Mouse (Mus musculus) stomach, embryonic 15.5 days (tissue): ENCODE results near the gene Nrbp1. TPM values are rescaled to one million over a fixed set of nuclear protein-coding genes. Genes with fewer than 3 reads are reported as not detected.

ENCODE experiments used
- ATAC-seq: fragments of 200-750 bp; cut with Nextera tagmentation; 2 replicates; pipeline ENCODE4 v1.8.0; 2017; ENCODE audit warnings: low read depth, moderate number of reproducible peaks, moderate TSS enrichment; ENCODE audit not compliant: insufficient read depth, low FRiP score
- H3K27ac ChIP-seq: fragments of 300-500 bp; sonication (generic); 2 replicates; pipeline ENCODE4 v1.5.1; 2015; ENCODE audit warnings: mild to moderate bottlenecking, inconsistent platforms
- H3K27me3 ChIP-seq: fragments of 300-500 bp; sonication (generic); replicated peaks from 2 replicates; pipeline ENCODE4 v1.6.1; 2015; ENCODE audit warnings: inconsistent platforms
- H3K36me3 ChIP-seq: fragments of 300-500 bp; sonication (generic); 2 replicates; pipeline ENCODE4 v1.6.1; 2015; ENCODE audit warnings: inconsistent platforms
- H3K4me1 ChIP-seq: fragments of 300-500 bp; sonication (generic); 2 replicates; pipeline ENCODE4 v1.6.1; 2015; ENCODE audit warnings: inconsistent platforms
- H3K4me2 ChIP-seq: fragments of 300-500 bp; sonication (generic); 2 replicates; pipeline ENCODE4 v1.6.1; 2015; ENCODE audit warnings: mild to moderate bottlenecking, inconsistent platforms
- H3K4me3 ChIP-seq: fragments of 300-500 bp; sonication (generic); replicated peaks from 2 replicates; pipeline ENCODE4 v1.5.1; 2015; ENCODE audit warnings: inconsistent platforms
- H3K9ac ChIP-seq: fragments of 300-500 bp; sonication (generic); 2 replicates; pipeline ENCODE4 v1.6.1; 2015; ENCODE audit warnings: inconsistent platforms
- H3K9me3 ChIP-seq: fragments of 300-500 bp; sonication (generic); 2 replicates; pipeline ENCODE4 v1.6.1; 2016; ENCODE audit warnings: inconsistent platforms
- WGBS: fragments of 180-500 bp; shearing (Covaris S2); methylation state at CpG from one replicate; pipeline ENCODE4 v1.1.7; 2015; 5-methylcytosine and 5-hydroxymethylcytosine counted together
- polyA plus RNA-seq: library from polyadenylated mRNA; unstranded; fragments of >200 nt; fragmentation: Nextera tagmentation; extraction: Ambion mirVana; gene quantifications from 2 replicates; pipeline ENCODE4 v1.2.1, GENCODE M21; 2015

Gene Nrbp1
- polyA plus RNA-seq: 140 and 141 TPM in 2 replicates

- Histone ChIP-seq H3K4me1 (peaks cover 2% of the 10 kb centered on the region; the same call in 1 of the 2 replicates), H3K9ac (peak within 1 kb of the TSS; percentile 99), H3K4me2 (peak within 1 kb of the TSS; percentile 75), H3K27ac (peak within 1 kb of the TSS; percentile 99), H3K9me3 (no peaks in the 10 kb centered on the region), H3K36me3 (0 out of 2 replicates have a peak, but pooled peaks cover 9% of the 10 kb centered on the region), H3K27me3 (no peaks in the 10 kb centered on the region), H3K4me3 (peak within 1 kb of the TSS; percentile 98)
- under 1% methylated on average over 82 of the region's 103 CpGs for WGBS
- ATAC-seq: peak; percentile 98
These were observed at the start of gene Nrbp1, which contains the start of gene Gm9970 for GRCm38 (mm10) chr5:31240637-31241521. Gene Nrbp1 (plus strand): TSS chr5:31240864. Gene Gm9970 (minus strand): TSS chr5:31241232.

DNA sequence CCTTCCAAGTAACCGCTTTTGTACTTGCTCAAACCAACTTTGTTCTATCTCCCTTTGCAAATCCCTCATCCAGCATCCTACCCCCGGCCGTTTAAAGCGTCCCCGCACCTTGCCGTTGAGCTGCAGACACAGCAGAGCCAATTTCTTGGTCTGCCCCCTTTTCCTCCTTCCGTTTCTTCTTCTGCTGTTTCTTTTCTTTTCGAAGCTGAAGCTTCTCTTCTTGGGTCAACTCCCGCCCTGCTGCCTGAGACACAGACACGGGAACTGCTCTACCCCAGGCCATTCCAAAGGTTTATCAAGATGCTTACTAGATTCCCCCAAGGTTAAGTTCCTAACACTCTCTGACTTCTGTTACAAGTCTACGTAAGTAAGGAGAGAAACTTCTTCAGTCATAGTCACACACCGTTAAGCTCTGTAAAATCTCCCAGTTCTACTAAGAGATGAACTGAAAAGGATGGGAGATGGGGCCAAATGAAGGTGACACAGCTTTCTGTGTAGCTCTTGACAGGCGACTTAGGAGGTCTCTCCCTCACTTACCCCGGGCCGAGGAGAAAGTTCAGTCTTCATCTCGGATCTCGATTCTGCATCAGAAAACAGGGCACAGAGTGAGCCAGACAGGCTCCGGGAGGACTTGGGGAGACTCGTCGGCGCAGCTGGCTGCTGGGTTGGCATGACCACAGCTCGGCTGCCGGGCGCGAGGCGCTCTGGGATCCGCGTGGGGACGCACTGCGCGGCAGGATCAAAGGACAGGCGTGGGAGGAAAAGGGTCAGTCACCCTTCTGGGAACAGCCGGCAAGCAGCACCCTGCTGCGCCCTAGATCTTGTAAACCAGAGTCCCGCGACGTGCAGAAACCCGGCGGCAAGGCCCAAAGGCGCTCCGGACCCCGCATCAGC is 48.4 kb upstream of the Nrbp1 start:
- Histone ChIP-seq H3K27ac (peak overlapping the region; percentile 92), H3K27me3 (no peaks in the 10 kb centered on the region), H3K4me3 (peak overlapping the region; percentile 91), H3K4me2 (peak overlapping the region; percentile 82), H3K4me1 (peaks cover 18% of the 10 kb centered on the region; the same call in 1 of the 2 replicates), H3K9ac (peak overlapping the region; percentile 76), H3K36me3 (peaks cover 55% of the 10 kb centered on the region), H3K9me3 (no peaks in the 10 kb centered on the region)
- ATAC-seq: peak; percentile 41
- 11% methylated on average over 42 of the region's 42 CpGs for WGBS

DNA sequence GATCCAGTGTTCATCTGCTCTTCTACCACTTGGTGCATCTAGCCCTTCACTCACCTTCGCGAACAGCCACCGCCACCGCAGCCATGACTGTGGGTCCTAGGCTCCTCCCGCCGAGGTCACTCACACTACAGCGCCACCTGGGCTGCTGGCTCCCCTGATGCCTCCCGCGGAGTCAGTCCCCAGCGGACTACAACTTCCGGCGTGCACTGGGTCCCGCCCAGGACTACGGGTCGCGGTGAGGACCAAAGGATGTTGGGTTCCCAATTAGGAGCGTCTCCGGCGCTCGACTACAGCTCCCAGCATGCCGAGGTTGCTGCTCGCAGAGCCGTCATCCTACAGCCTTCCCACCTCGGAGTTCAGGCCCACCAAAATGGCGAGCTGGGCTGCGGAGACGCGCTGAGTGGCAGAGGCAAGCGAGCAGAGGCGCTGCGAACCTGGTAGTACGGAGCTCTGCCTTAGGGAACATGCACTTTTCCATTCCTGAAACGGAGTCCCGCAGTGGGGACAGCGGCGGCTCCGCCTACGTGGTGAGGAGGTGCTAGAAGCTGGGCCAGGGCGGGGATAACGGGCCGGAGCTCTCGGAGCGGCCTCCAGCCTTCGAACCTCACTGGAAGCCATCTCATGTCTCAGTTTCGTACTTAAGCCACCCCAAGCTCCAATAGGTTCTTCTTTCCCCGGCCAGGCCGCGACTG is 47.6 kb upstream of the Nrbp1 start, which contains the start of the genes Snx17 and Eif2b4:
Gene Snx17, plus strand, starts transcription at position 289 of the 692 bp plus-strand sequence.
Gene Eif2b4, minus strand, starts transcription at position 492 of the 692 bp plus-strand sequence.
- Histone ChIP-seq H3K27me3 (no peaks in the 10 kb centered on the region), H3K27ac (peak within 1 kb of the TSS; percentile 92), H3K4me1 (peaks cover 18% of the 10 kb centered on the region; the same call in 1 of the 2 replicates), H3K4me3 (peak within 1 kb of the TSS; percentile 91), H3K9ac (peak within 1 kb of the TSS; percentile 98), H3K4me2 (peak within 1 kb of the TSS; percentile 82), H3K36me3 (peaks cover 56% of the 10 kb centered on the region), H3K9me3 (no peaks in the 10 kb centered on the region)
- ATAC-seq: peak; percentile 97
- WGBS: under 1% methylated on average over 48 of the region's 48 CpGs

DNA sequence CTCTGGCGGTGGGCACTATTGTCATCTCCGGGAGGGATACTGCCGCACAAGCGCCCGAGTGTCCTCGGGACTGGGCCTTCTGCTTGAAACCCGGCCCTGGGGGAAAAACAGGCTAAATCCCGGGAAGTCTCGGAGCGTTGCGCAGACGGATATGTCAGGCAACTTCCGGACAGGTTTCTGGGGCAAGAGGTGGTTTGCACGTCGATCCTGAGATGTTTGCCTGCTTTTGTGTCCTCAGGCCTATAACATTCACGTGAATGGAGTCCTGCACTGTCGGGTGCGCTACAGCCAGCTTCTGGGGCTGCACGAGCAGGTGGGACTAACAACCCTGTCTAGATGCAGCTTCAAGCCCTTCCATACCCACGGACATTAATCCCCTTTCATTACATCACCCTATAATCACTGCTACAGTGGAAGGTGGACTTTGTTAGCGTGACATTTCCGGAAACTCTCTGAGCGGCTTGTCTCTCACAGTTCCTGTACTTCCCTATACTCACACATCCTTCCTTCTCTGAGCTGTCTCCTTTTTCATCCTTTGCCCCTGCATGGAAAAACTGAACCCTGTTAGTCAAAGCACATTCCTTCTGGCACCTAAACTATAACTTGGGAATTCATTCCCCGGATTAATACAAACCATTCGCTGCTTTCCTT is 46.9 kb upstream of the Nrbp1 start:
- WGBS: 10% methylated on average over 25 of the region's 25 CpGs
- Histone ChIP-seq H3K9me3 (no peaks in the 10 kb centered on the region), H3K4me1 (peaks cover 18% of the 10 kb centered on the region), H3K36me3 (peaks cover 57% of the 10 kb centered on the region), H3K27ac (peak overlapping the region; percentile 86), H3K9ac (peak overlapping the region; percentile 98), H3K27me3 (no peaks in the 10 kb centered on the region), H3K4me3 (peak overlapping the region; percentile 91), H3K4me2 (peak overlapping the region; percentile 77)
- ATAC-seq: no peak

DNA sequence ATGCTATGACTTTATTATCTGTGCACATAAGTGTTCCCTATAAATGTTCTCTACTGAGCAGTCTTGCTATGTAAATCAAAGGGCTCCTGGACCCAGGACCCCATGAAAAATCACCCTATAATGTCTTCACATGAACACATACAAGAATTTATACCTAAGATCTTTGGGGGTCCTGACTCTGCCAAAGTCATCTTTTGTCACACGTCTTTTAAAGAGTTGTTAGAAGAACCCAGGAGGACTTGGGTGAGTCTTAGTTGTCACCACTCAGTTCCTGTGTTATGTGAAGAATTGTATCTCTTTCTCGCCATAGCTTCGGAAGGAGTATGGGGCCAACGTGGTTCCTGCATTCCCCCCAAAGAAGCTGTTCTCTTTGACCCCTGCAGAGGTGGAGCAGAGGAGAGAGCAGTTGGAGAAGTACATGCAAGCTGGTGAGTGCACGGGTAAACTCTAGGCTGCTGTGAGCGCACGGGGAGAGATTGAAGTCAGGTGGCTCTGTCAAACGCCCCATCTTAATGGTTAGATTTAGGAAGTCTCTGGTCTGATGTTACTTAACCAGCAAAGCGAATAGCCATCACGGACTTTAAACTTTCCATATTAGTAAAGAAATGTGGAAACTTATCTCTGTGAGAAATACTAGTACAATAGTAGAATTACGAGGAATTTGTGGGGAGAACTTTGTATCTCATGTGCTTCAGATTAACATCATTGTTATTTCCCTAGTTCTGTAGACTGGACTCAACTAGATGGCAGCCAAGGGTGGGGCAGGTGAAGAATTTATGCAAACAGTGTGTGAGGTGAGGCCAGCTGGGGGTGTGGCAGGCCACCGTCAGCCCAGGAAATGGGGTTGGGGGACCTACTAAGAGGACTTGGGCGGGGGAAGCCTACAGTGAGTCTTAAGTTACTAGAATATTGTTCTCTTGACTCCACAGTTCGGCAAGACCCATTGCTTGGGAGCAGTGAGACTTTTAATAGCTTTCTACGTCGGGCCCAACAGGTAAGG is 45.9 kb upstream of the Nrbp1 start:
- H3K4me1 ChIP-seq: peaks cover 18% of the 10 kb centered on the region
- H3K4me2 ChIP-seq: peak overlapping the region; percentile 77
- WGBS: 87% methylated on average over 16 of the region's 16 CpGs
- no peak overlapping the region for H3K27ac ChIP-seq
- H3K27me3 ChIP-seq: no peaks in the 10 kb centered on the region
- no peak for ATAC-seq
- H3K9me3 ChIP-seq: no peaks in the 10 kb centered on the region
- peaks cover 61% of the 10 kb centered on the region for H3K36me3 ChIP-seq
- H3K9ac ChIP-seq: peak overlapping the region; percentile 98; the same call in 1 of the 2 replicates
- H3K4me3 ChIP-seq: peak overlapping the region; percentile 91; the same call in 1 of the 2 replicates

- H3K9ac ChIP-seq: no peak overlapping the region
- no peaks in the 10 kb centered on the region for H3K9me3 ChIP-seq
- H3K27me3 ChIP-seq: no peaks in the 10 kb centered on the region
- H3K4me3 ChIP-seq: no peak overlapping the region
- no peak overlapping the region for H3K27ac ChIP-seq
- peaks cover 62% of the 10 kb centered on the region for H3K36me3 ChIP-seq
- 88% methylated on average over 4 of the region's 4 CpGs for WGBS
- peaks cover 18% of the 10 kb centered on the region for H3K4me1 ChIP-seq
- H3K4me2 ChIP-seq: no peak overlapping the region
- ATAC-seq: no peak
These were observed 45.0 kb upstream of the Nrbp1 start for GRCm38 (mm10) chr5:31195671-31196070.

DNA sequence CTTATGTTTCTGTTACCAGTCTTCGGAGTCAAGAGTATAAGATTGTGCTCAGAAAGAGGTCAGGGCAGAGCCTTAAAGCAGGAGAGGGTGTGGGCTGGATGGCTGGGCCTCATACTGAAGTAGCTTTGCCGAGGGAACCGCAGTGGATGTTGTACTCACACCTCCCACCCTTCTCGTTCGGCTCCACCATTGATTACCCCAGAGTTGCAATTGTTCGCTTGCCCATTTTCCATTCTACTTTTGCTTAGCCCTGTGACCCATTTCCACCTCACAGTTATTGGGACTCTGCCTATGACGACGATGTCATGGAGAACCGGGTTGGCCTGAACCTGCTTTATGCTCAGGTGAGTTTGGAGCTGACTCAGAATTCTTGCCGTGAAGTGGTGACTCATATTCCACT is 44.5 kb upstream of the Nrbp1 start:
- Histone ChIP-seq H3K36me3 (peaks cover 58% of the 10 kb centered on the region), H3K27ac (no peak overlapping the region)
- WGBS: 86% methylated on average over 10 of the region's 10 CpGs

GRCm38 (mm10) chr5:31197072-31197471 is 43.6 kb upstream of the Nrbp1 start:
- Histone ChIP-seq H3K4me2 (no peak overlapping the region), H3K9ac (no peak overlapping the region), H3K4me1 (peaks cover 12% of the 10 kb centered on the region), H3K9me3 (no peaks in the 10 kb centered on the region), H3K4me3 (no peak overlapping the region), H3K36me3 (peaks cover 56% of the 10 kb centered on the region), H3K27ac (no peak overlapping the region), H3K27me3 (no peaks in the 10 kb centered on the region)
- no peak for ATAC-seq
- 94% methylated on average over 12 of the region's 12 CpGs for WGBS

More for the DNA sequence above, 44.5 kb upstream of the Nrbp1 start:
- Histone ChIP-seq H3K4me2 (no peak overlapping the region), H3K4me3 (no peak overlapping the region), H3K9ac (no peak overlapping the region), H3K27me3 (no peaks in the 10 kb centered on the region), H3K9me3 (no peaks in the 10 kb centered on the region), H3K4me1 (peaks cover 18% of the 10 kb centered on the region)
- ATAC-seq: no peak

DNA sequence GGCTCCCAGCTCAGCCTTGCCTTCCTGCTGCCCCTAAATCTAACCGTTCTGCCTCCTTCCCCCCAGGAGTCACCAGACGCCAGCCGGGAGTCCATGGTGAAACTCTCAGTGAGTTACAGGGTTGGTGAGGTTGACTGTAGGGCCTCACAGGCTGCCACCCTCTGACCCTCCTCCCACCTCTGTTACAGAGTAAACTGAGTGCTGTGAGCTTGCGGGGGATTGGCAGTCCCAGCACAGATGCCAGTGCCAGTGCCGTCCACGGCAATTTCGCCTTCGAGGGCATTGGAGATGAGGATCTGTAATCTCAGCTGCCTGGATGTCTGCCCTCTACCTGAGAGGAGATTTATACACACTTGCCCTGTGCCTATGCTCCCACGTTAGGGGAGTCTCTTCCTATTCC is 42.5 kb upstream of the Nrbp1 start:
- no peak overlapping the region for H3K27ac ChIP-seq
- no peak overlapping the region for H3K4me3 ChIP-seq
- peaks cover 60% of the 10 kb centered on the region for H3K36me3 ChIP-seq
- 80% methylated on average over 9 of the region's 9 CpGs for WGBS
- H3K4me1 ChIP-seq: peaks cover 10% of the 10 kb centered on the region
- no peak overlapping the region for H3K9ac ChIP-seq
- no peaks in the 10 kb centered on the region for H3K9me3 ChIP-seq
- H3K27me3 ChIP-seq: no peaks in the 10 kb centered on the region
- ATAC-seq: no peak
- no peak overlapping the region for H3K4me2 ChIP-seq
